Mouse (Mus musculus): ENCODE results near the gene Igfn1.

Igfn1 gene

GRCm38 (mm10) chr1:136007211-136008158, 1.3 kb upstream of the Igfn1 start, which contains the start of gene Tmem9:
Gene Tmem9 (plus strand): TSS chr1:136008150.
- DNase-seq (ENCODE audit: low spot score in 2 of 2), result peak; percentile 56 to 67

- no peak for DNase-seq (ENCODE audit: low spot score in 2 of 2)
Observed at GRCm38 (mm10) chr1:136001438-136001837, 4.7 kb downstream of the Igfn1 start.

- no peak for DNase-seq (ENCODE audit: low spot score in 2 of 2)
Observed at GRCm38 (mm10) chr1:135999720-136000287, 6.3 kb downstream of the Igfn1 start.

- DNase-seq (ENCODE audit: low spot score in 2 of 2), result no peak
Observed at GRCm38 (mm10) chr1:135997537-135997936, 8.6 kb downstream of the Igfn1 start.

GRCm38 (mm10) chr1:135993470-135993869, 12.7 kb downstream of the Igfn1 start:
- DNase-seq (ENCODE audit: low spot score in 2 of 2), result no peak

GRCm38 (mm10) chr1:135989876-135990275, 16.3 kb downstream of the Igfn1 start:
- no peak for DNase-seq (ENCODE audit: low spot score in 2 of 2)

GRCm38 (mm10) chr1:135984105-135984504, 22.0 kb downstream of the Igfn1 start:
- DNase-seq (ENCODE audit: low spot score in 2 of 2), result no peak

- DNase-seq (ENCODE audit: low spot score in 2 of 2), result no peak
Observed at GRCm38 (mm10) chr1:135972576-135972975, 33.6 kb downstream of the Igfn1 start.

- no peak for DNase-seq (ENCODE audit: low spot score in 2 of 2)
Observed at GRCm38 (mm10) chr1:135970486-135970885, 35.7 kb downstream of the Igfn1 start.

GRCm38 (mm10) chr1:135967739-135968138, 38.4 kb downstream of the Igfn1 start:
- no peak for DNase-seq (ENCODE audit: low spot score in 2 of 2)

GRCm38 (mm10) chr1:135964561-135964960, 41.6 kb downstream of the Igfn1 start:
- no peak for DNase-seq (ENCODE audit: low spot score in 2 of 2)

GRCm38 (mm10) chr1:135963177-135963576, 43.0 kb downstream of the Igfn1 start:
- DNase-seq (ENCODE audit: low spot score in 2 of 2), result no peak

- DNase-seq (ENCODE audit: low spot score in 2 of 2), result no peak
Observed at GRCm38 (mm10) chr1:135958483-135958882, 47.7 kb downstream of the Igfn1 start.

GRCm38 (mm10) chr1:135948871-135949270, 57.3 kb downstream of the Igfn1 start:
- no peak for DNase-seq (ENCODE audit: low spot score in 2 of 2)

- no peak for DNase-seq (ENCODE audit: low spot score in 2 of 2)
Observed at GRCm38 (mm10) chr1:135946247-135946646, 59.9 kb downstream of the Igfn1 start.

GRCm38 (mm10) chr1:135945711-135946110, 60.4 kb downstream of the Igfn1 start:
- no peak for DNase-seq (ENCODE audit: low spot score in 2 of 2)

GRCm38 (mm10) chr1:135944526-135945259, 61.4 kb downstream of the Igfn1 start:
- DNase-seq (ENCODE audit: low spot score in 2 of 2), result peak; percentile 54 to 78

GRCm38 (mm10) chr1:135943713-135944112, 62.4 kb downstream of the Igfn1 start:
- DNase-seq (ENCODE audit: low spot score in 2 of 2), result no peak

GRCm38 (mm10) chr1:135942116-135942515, 64.0 kb downstream of the Igfn1 start:
- DNase-seq (ENCODE audit: low spot score in 2 of 2), result no peak

GRCm38 (mm10) chr1:135941259-135942006, 64.7 kb downstream of the Igfn1 start:
- no peak for DNase-seq (ENCODE audit: low spot score in 2 of 2)

GRCm38 (mm10) chr1:135936091-135936490, 70.1 kb downstream of the Igfn1 start:
- DNase-seq (ENCODE audit: low spot score in 2 of 2), result no peak
